In the genomic region with DNA sequence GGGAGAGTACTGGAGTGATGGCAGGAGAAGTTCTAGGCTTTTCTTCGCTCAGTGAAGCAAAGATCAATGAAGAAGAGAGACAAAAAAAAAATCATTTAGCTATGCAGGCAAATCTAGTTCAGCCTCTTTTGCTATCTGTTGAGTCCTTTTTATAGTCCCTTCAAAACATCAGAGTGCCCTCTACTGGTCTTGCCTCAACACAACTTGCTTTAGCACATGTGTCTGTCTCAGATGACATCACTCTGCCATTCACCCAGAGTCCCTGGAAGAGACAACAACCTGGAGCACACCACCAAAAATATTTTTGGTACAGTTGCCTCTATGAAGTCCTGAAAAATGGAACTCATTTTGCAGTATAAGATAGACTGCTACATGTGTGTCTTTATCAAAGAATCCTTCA, we compare ENCODE assay signal across 12 mouse cellular contexts.
A peak's percentile ranks its signal among the peaks of the same experiment; 100 is the strongest.
DNase-seq lines count a peak whose midpoint lies in the region; ATAC-seq lines count a peak whose summit lies in the region.
"Had no signal": no experiment of that assay in that cellular context is flagged by ENCODE, and none has a peak within 500 bp of the region (broad histone marks: within the 10 kb centered on the region; RNA-seq: fewer than 3 reads in every experiment).

No protein-coding gene starts in this region.

- H3K27me3 ChIP-seq in forebrain, embryonic 12.5 days: no peaks in the 10 kb centered on the region
- no peaks in the 10 kb centered on the region for H3K27me3 ChIP-seq in forebrain, embryonic 15.5 days
- H3K27me3 ChIP-seq: embryonic facial prominence, embryonic 13.5 days; limb, embryonic 12.5 days; lung, embryonic 15.5 days had no signal

- H3K4me2 ChIP-seq in forebrain, embryonic 12.5 days: no peak overlapping the region
- no peak overlapping the region for H3K4me2 ChIP-seq in forebrain, embryonic 15.5 days (replicated peaks)
- H3K4me2 ChIP-seq: embryonic facial prominence, embryonic 13.5 days; limb, embryonic 12.5 days; lung, embryonic 15.5 days had no signal

- DNase-seq in left cerebral cortex, postnatal 14 days (ENCODE audit: low spot score in 2 of 2): peak; percentile 5 to 13
- no peak for DNase-seq in left cerebral cortex, adult 11 months (ENCODE audit: low spot score)
- peak; percentile 7 for DNase-seq in MEL-GATA-1-ER (ENCODE audit: extremely low read depth, low read depth)
- DNase-seq in layer of hippocampus, adult 9-11 months: peak; percentile 12
- DNase-seq in gastrocnemius, postnatal 10 days: no peak
- no peak for DNase-seq in adrenal gland, adult 2 months
- DNase-seq: kidney, adult 11 months had no signal

- no peaks in the 10 kb centered on the region for H3K36me3 ChIP-seq in forebrain, embryonic 12.5 days (replicated peaks)
- H3K36me3 ChIP-seq in forebrain, embryonic 15.5 days: no peaks in the 10 kb centered on the region
- H3K36me3 ChIP-seq: embryonic facial prominence, embryonic 13.5 days; limb, embryonic 12.5 days; lung, embryonic 15.5 days had no signal

- H3K4me3 ChIP-seq in forebrain, embryonic 12.5 days (replicated peaks): no peak overlapping the region
- H3K4me3 ChIP-seq in forebrain, embryonic 15.5 days: no peak overlapping the region
- H3K4me3 ChIP-seq: embryonic facial prominence, embryonic 13.5 days; limb, embryonic 12.5 days; lung, embryonic 15.5 days had no signal

- H3K9ac ChIP-seq in forebrain, embryonic 12.5 days: no peak overlapping the region
- no peak overlapping the region for H3K9ac ChIP-seq in forebrain, embryonic 15.5 days (replicated peaks)
- H3K9ac ChIP-seq: embryonic facial prominence, embryonic 13.5 days; limb, embryonic 12.5 days; lung, embryonic 15.5 days had no signal

- H3K27ac ChIP-seq in forebrain, embryonic 12.5 days: no peak overlapping the region
- no peak overlapping the region for H3K27ac ChIP-seq in forebrain, embryonic 15.5 days (replicated peaks)
- H3K27ac ChIP-seq: embryonic facial prominence, embryonic 13.5 days; limb, embryonic 12.5 days; lung, embryonic 15.5 days had no signal

- ATAC-seq in forebrain, embryonic 12.5 days (ENCODE audit: low FRiP score): 0 out of 2 replicates have a peak, but pooled peaks have one; percentile 11
- ATAC-seq in forebrain, embryonic 15.5 days (replicated peaks): no peak

- WGBS in forebrain, embryonic 12.5 days: 58% methylated on average over 1 of the region's 1 CpGs
- WGBS in forebrain, embryonic 15.5 days: 57% methylated on average over 1 of the region's 1 CpGs

- intact Hi-C loops in left cerebral cortex, postnatal 14 days (cut with DNase I): no loop called here

- no peaks in the 10 kb centered on the region for H3K4me1 ChIP-seq in forebrain, embryonic 12.5 days
- H3K4me1 ChIP-seq in forebrain, embryonic 15.5 days: no peaks in the 10 kb centered on the region
- H3K4me1 ChIP-seq: embryonic facial prominence, embryonic 13.5 days; limb, embryonic 12.5 days; lung, embryonic 15.5 days had no signal

- H3K9me3 ChIP-seq in forebrain, embryonic 12.5 days: no peaks in the 10 kb centered on the region
- no peaks in the 10 kb centered on the region for H3K9me3 ChIP-seq in forebrain, embryonic 15.5 days
- H3K9me3 ChIP-seq: embryonic facial prominence, embryonic 13.5 days; limb, embryonic 12.5 days; lung, embryonic 15.5 days had no signal

Comparison
In these comparisons a context has a peak if more than half of its experiments do, and no peak if none do; other contexts are left out.
1. DNase-seq: peak in left cerebral cortex, postnatal 14 days (2 of 2), MEL-GATA-1-ER (single experiment) and layer of hippocampus, adult 9-11 months (single experiment); none in left cerebral cortex, adult 11 months (single experiment), gastrocnemius, postnatal 10 days (single experiment) and adrenal gland, adult 2 months (single experiment).